Mouse (Mus musculus): ENCODE data around the gene Prr19.
"Not testable (repeated sequence)": the region's sequence is repeated elsewhere in the genome, so short reads cannot be mapped to it uniquely, and the experiment has no call there.

Gene Prr19

GRCm38 (mm10) chr7:25317446-25317999, 16.3 kb downstream of the Prr19 start:
- DNase-seq (ENCODE audit: low spot score in 2 of 2): no peak

GRCm38 (mm10) chr7:25322058-25322484, 20.9 kb downstream of the Prr19 start:
- no peak for DNase-seq (ENCODE audit: low spot score in 2 of 2)

GRCm38 (mm10) chr7:25323219-25323618, 22.0 kb downstream of the Prr19 start:
- no peak for DNase-seq (ENCODE audit: low spot score in 2 of 2)

GRCm38 (mm10) chr7:25325431-25325830, 24.2 kb downstream of the Prr19 start:
- not testable (repeated sequence) for DNase-seq (ENCODE audit: low spot score in 2 of 2)

GRCm38 (mm10) chr7:25326233-25326632, 25.0 kb downstream of the Prr19 start:
- DNase-seq (ENCODE audit: low spot score in 2 of 2): no peak

GRCm38 (mm10) chr7:25333596-25334307, 32.5 kb downstream of the Prr19 start:
- DNase-seq (ENCODE audit: low spot score in 2 of 2): peak; percentile 68 to 70

GRCm38 (mm10) chr7:25334472-25334871, 33.3 kb downstream of the Prr19 start:
- no peak for DNase-seq (ENCODE audit: low spot score in 2 of 2)

- DNase-seq (ENCODE audit: low spot score in 2 of 2): no peak
Measured at GRCm38 (mm10) chr7:25339329-25339728, 38.1 kb downstream of the Prr19 start.

GRCm38 (mm10) chr7:25341000-25341784, 40.0 kb downstream of the Prr19 start:
- no peak for DNase-seq (ENCODE audit: low spot score in 2 of 2)

- DNase-seq (ENCODE audit: low spot score in 2 of 2): no peak
Measured at GRCm38 (mm10) chr7:25348861-25349260, 47.6 kb downstream of the Prr19 start.
